Mouse (Mus musculus): ENCODE measurements at regions not wholly inside any gene's neighbourhood (a gene's known extent, or its start where the extent isn't known, plus 50 kb on each side); places are given as distances from the start of the nearest gene placed in this dataset.

DNA sequence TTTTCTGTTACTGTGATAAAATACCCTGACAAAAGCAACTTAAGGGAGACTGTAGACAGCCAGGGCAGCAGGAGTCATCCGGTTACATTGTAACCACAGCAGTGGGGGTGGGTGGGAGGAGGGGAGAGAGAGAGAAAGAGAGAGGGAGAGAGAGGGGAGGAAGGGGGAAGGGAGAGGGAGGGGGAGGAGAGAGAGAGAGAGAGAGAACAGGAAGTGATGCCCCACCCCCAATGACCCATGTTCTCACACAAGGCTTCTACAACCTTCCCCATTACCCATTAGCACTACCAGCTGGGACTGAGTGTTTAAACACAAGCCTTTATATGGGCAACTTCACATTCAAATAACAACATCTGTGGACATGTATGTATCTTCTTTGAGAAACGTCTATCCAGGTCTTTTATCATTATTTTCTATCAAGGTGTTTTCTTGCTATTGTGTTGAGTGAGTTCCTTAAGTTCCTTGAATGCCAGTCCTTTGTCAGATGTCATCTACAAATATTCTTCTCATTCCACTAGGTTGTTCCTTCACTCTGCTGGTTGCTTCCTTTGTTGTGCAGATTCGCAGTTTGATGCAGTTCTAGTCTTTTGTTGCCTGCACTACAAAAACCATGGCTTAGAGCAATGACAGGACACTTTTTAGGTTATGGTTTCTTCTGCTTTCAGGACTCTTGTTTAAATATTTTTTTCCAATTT, 274.7 kb upstream of the Ddx18 start:
- 0 out of 2 replicates have a peak, but pooled peaks have one; percentile 3 for TF ChIP-seq POU5F1 (IDR thresholded peaks at IDR 0.05; ENCODE audit: borderline replicate concordance, low read length)
- peak; percentile 66; the same call in 1 of the 2 replicates for TF ChIP-seq NANOG (IDR thresholded peaks at IDR 0.05; ENCODE audit: borderline replicate concordance, low read length)
- TF ChIP-seq CTCF (conservative IDR thresholded peaks at IDR 0.05; ENCODE audit: low read length): no peak

DNA sequence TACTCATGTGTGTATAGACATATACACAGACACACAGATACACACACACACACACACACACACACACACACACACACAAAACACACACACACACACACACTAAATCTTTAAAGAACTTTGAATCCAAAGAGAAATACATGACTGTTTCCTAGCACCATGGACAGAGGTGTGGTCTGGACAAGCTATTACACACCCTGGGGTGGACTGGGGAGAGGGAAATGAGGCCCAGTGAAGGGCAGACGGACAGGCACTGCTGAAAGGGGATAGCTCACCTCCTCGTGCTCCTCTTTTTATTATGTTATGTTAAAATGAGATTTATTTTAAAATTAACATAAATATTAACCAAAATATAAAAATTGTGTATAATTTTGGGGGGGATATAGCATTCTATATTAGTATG, 265.8 kb upstream of the Ddx18 start:
- TF ChIP-seq NANOG (IDR thresholded peaks at IDR 0.05; ENCODE audit: borderline replicate concordance, low read length): no peak
- TF ChIP-seq POU5F1 (IDR thresholded peaks at IDR 0.05; ENCODE audit: borderline replicate concordance, low read length): no peak
- TF ChIP-seq CTCF (conservative IDR thresholded peaks at IDR 0.05; ENCODE audit: low read length): no peak
- Histone ChIP-seq H3K9me3 (ENCODE audit: low read length) (no peaks in the 10 kb centered on the region), H3K27me3 (ENCODE audit: insufficient read depth, low read length) (no peaks in the 10 kb centered on the region), H3K4me1 (replicated peaks; ENCODE audit: low read depth, low read length) (no peaks in the 10 kb centered on the region), H3K4me3 (replicated peaks; ENCODE audit: low read length) (no peak overlapping the region), H3K36me3 (ENCODE audit: insufficient read depth, low read length) (no peaks in the 10 kb centered on the region)

More for the DNA sequence above, 274.7 kb upstream of the Ddx18 start:
- no peaks in the 10 kb centered on the region for H3K36me3 ChIP-seq (ENCODE audit: insufficient read depth, low read length)
- H3K27me3 ChIP-seq (ENCODE audit: insufficient read depth, low read length): no peaks in the 10 kb centered on the region
- H3K9me3 ChIP-seq (ENCODE audit: low read length): no peaks in the 10 kb centered on the region
- peaks cover 14% of the 10 kb centered on the region for H3K4me1 ChIP-seq (replicated peaks; ENCODE audit: low read depth, low read length)
- H3K4me3 ChIP-seq (replicated peaks; ENCODE audit: low read length): no peak overlapping the region

DNA sequence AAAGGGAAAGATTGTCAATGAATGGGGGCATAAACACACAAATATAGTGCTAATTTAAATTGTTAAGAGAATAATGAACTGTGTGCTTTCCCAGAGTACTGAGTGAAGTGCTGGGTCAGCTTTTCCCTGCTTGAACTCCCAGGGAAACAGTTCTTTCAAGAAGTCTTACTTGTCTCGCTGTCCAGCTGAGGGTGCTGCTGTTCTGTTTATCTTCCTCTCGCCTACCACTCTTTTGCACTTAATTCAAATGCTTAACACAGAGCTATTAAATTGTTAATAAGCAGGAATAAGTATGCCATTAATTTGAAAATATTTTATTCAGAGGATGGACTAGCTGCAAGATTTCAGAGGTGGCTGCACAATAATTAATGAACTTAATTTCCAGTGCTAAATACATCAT, 262.5 kb upstream of the Ddx18 start:
- H3K4me1 ChIP-seq (replicated peaks; ENCODE audit: low read depth, low read length): no peaks in the 10 kb centered on the region
- H3K36me3 ChIP-seq (ENCODE audit: insufficient read depth, low read length): no peaks in the 10 kb centered on the region
- TF ChIP-seq NANOG (IDR thresholded peaks at IDR 0.05; ENCODE audit: borderline replicate concordance, low read length): no peak
- no peak for TF ChIP-seq CTCF (conservative IDR thresholded peaks at IDR 0.05; ENCODE audit: low read length)
- TF ChIP-seq POU5F1 (IDR thresholded peaks at IDR 0.05; ENCODE audit: borderline replicate concordance, low read length): no peak
- no peaks in the 10 kb centered on the region for H3K27me3 ChIP-seq (ENCODE audit: insufficient read depth, low read length)
- no peak overlapping the region for H3K4me3 ChIP-seq (replicated peaks; ENCODE audit: low read length)
- no peaks in the 10 kb centered on the region for H3K9me3 ChIP-seq (ENCODE audit: low read length)

DNA sequence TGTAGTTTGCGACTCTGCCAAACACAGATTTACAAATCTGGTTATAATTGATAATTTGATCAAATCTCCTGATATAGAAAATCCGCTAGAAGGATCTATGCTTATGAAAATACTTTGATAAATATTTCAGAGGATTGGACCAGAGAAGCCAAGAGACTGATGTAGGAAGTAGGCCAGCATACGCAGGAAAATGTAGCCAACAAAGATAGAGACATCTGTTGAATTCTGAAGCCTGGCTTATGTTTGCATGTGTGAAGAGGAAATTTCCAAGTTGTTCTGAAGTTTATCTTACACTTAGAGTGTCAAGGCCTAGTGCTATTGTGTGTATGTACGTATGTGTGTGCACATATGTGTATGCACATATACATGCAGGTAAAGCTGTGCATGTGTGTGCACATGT, 255.2 kb upstream of the Ddx18 start:
- Histone ChIP-seq H3K27me3 (ENCODE audit: insufficient read depth, low read length) (no peaks in the 10 kb centered on the region), H3K9me3 (ENCODE audit: low read length) (no peaks in the 10 kb centered on the region), H3K4me3 (replicated peaks; ENCODE audit: low read length) (no peak overlapping the region), H3K4me1 (replicated peaks; ENCODE audit: low read depth, low read length) (no peaks in the 10 kb centered on the region), H3K36me3 (ENCODE audit: insufficient read depth, low read length) (no peaks in the 10 kb centered on the region)
- TF ChIP-seq POU5F1 (IDR thresholded peaks at IDR 0.05; ENCODE audit: borderline replicate concordance, low read length) (no peak), CTCF (conservative IDR thresholded peaks at IDR 0.05; ENCODE audit: low read length) (no peak), NANOG (IDR thresholded peaks at IDR 0.05; ENCODE audit: borderline replicate concordance, low read length) (no peak)

GRCm38 (mm10) chr1:121803338-121803737, 235.5 kb upstream of the Ddx18 start:
- Histone ChIP-seq H3K36me3 (ENCODE audit: insufficient read depth, low read length) (no peaks in the 10 kb centered on the region), H3K9me3 (ENCODE audit: low read length) (no peaks in the 10 kb centered on the region), H3K4me3 (replicated peaks; ENCODE audit: low read length) (no peak overlapping the region), H3K4me1 (replicated peaks; ENCODE audit: low read depth, low read length) (no peaks in the 10 kb centered on the region), H3K27me3 (ENCODE audit: insufficient read depth, low read length) (no peaks in the 10 kb centered on the region)
- TF ChIP-seq POU5F1 (IDR thresholded peaks at IDR 0.05; ENCODE audit: borderline replicate concordance, low read length): no peak
- no peak for TF ChIP-seq NANOG (IDR thresholded peaks at IDR 0.05; ENCODE audit: borderline replicate concordance, low read length)
- peak; percentile 34 for TF ChIP-seq CTCF (conservative IDR thresholded peaks at IDR 0.05; ENCODE audit: low read length)

- no peaks in the 10 kb centered on the region for H3K9me3 ChIP-seq (ENCODE audit: low read length)
- no peaks in the 10 kb centered on the region for H3K4me1 ChIP-seq (replicated peaks; ENCODE audit: low read depth, low read length)
- no peak overlapping the region for H3K4me3 ChIP-seq (replicated peaks; ENCODE audit: low read length)
- H3K27me3 ChIP-seq (ENCODE audit: insufficient read depth, low read length): no peaks in the 10 kb centered on the region
- TF ChIP-seq POU5F1 (IDR thresholded peaks at IDR 0.05; ENCODE audit: borderline replicate concordance, low read length): no peak
- no peak for TF ChIP-seq NANOG (IDR thresholded peaks at IDR 0.05; ENCODE audit: borderline replicate concordance, low read length)
- TF ChIP-seq CTCF (conservative IDR thresholded peaks at IDR 0.05; ENCODE audit: low read length): no peak
- H3K36me3 ChIP-seq (ENCODE audit: insufficient read depth, low read length): no peaks in the 10 kb centered on the region
Observed at GRCm38 (mm10) chr1:121802476-121802875, 234.7 kb upstream of the Ddx18 start.

DNA sequence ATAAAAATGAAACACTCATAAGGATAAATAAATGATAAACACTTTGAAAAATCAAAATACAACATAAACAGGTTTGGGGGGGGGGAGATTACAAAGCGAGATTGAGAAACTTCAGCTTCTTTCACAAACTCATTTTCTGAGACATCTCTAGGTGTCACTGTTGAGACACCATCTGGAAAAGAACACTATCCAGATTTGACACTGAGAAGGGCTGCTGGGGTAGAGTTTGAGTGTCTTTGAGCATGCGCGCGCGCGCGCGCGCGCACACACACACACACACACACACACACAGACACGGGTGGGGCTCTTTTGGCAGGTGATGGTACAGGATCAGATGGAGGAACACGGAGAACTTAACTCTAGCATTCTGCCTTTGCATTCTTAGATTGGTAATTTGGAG, 230.7 kb upstream of the Ddx18 start:
- H3K4me1 ChIP-seq (replicated peaks; ENCODE audit: low read depth, low read length): no peaks in the 10 kb centered on the region
- H3K27me3 ChIP-seq (ENCODE audit: insufficient read depth, low read length): no peaks in the 10 kb centered on the region
- no peak for TF ChIP-seq NANOG (IDR thresholded peaks at IDR 0.05; ENCODE audit: borderline replicate concordance, low read length)
- no peak for TF ChIP-seq POU5F1 (IDR thresholded peaks at IDR 0.05; ENCODE audit: borderline replicate concordance, low read length)
- TF ChIP-seq CTCF (conservative IDR thresholded peaks at IDR 0.05; ENCODE audit: low read length): no peak
- H3K36me3 ChIP-seq (ENCODE audit: insufficient read depth, low read length): no peaks in the 10 kb centered on the region
- no peak overlapping the region for H3K4me3 ChIP-seq (replicated peaks; ENCODE audit: low read length)
- H3K9me3 ChIP-seq (ENCODE audit: low read length): peaks cover 3% of the 10 kb centered on the region

DNA sequence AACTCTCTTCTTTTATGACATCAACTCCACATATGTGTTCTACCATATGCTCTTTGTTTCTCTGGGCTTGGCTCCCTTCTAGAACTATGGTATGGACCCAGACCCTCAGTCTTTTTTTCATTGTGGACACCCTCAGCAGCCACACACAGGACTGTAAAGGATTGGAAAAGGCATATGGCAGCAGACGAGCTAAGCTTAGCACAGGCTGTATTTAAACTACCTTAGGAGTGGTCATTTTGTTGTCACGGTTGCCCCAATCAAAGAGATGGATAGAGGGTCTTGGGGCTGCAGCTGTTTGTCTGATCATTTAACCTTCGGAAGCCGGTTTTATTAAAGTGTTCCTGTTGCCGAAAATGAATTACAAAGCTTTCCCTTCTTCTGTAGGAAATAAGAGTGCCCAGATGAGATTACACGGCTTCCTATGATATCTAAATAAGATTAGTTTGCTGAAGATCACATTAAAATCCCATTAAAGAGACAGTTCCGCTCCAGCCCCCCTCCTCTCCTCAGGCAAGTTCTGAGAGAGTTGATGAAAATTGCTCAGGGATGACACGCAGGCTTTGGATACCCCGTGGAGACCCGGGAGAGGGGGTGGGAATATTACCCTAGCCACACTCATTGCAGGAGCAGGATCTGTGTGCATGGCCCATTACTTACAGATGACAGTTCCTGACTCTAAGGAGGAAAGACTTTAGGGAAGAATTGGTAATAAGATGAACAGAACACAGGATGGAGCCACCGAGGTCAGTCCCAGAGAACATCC, 227.4 kb upstream of the Ddx18 start:
- H3K27me3 ChIP-seq (ENCODE audit: insufficient read depth, low read length): no peaks in the 10 kb centered on the region

More for the DNA sequence above, 227.4 kb upstream of the Ddx18 start:
- no peak for TF ChIP-seq CTCF (conservative IDR thresholded peaks at IDR 0.05; ENCODE audit: low read length)
- TF ChIP-seq POU5F1 (IDR thresholded peaks at IDR 0.05; ENCODE audit: borderline replicate concordance, low read length): no peak
- TF ChIP-seq NANOG (IDR thresholded peaks at IDR 0.05; ENCODE audit: borderline replicate concordance, low read length): no peak
- Histone ChIP-seq H3K36me3 (ENCODE audit: insufficient read depth, low read length) (no peaks in the 10 kb centered on the region), H3K9me3 (ENCODE audit: low read length) (peaks cover 29% of the 10 kb centered on the region), H3K4me3 (replicated peaks; ENCODE audit: low read length) (no peak overlapping the region), H3K4me1 (replicated peaks; ENCODE audit: low read depth, low read length) (no peaks in the 10 kb centered on the region)

Data from E14TG2a.4 (cell line).